Mouse (Mus musculus): Measurements from ENCODE around the gene Asxl2.

Asxl2 gene

DNA sequence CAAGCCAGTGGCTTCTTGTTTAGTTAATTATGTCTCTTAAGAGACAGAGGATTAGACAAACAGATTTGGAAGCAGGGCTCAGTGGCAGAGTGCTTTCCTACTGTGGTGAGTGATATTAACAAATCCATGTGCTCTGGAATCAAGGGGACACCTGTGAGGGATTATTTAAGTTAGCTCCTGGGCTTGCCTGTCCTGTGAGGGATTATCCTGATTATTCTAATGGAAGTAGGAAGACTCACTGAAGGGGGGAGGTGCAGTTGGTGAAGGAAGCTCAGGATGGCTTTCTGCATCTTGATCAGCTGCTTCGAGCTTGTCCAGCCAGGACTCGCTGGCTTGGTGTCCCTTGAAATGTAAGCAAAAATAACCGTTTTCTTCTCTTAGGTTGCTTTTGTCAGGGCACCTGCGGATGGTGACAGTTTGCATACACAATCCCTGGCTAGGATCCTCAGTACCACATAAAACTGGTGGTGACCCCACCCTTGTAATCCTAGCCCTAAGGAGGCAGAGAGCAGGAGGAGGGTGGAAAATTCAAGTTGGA is 119.5 kb downstream of the Asxl2 start:
- DNase-seq (ENCODE audit: low spot score in 2 of 2): no peak

- DNase-seq (ENCODE audit: low spot score in 2 of 2): no peak
Observed at GRCm38 (mm10) chr12:3546781-3547180, 120.1 kb downstream of the Asxl2 start.

GRCm38 (mm10) chr12:3547506-3547905 is 120.8 kb downstream of the Asxl2 start:
- no peak for DNase-seq (ENCODE audit: low spot score in 2 of 2)

GRCm38 (mm10) chr12:3547911-3548310 is 121.3 kb downstream of the Asxl2 start:
- DNase-seq (ENCODE audit: low spot score in 2 of 2): no peak

GRCm38 (mm10) chr12:3548582-3549211 is 122.0 kb downstream of the Asxl2 start:
- peak in 1 of 2 experiments; percentile 69 for DNase-seq (ENCODE audit: low spot score in 2 of 2)

DNA sequence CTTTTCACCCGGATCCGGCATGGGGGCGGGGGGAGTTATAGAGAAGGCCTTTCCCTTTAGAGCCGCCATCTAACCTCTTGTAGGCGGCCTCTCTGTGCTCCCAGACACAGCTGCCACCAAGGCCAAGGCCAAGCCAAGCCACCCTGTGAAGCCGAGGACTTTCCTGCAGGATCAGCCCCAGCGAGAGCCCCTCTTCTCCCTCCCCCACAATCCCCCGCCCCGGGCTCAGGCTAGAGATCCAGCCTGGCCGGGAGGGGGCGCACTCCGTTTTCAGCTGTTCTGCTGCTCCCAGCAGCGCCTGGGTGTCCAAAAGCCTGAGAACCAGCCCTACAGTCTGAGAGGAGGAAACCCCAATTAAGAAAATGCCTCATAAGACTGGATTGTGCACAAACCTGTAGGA is 123.6 kb downstream of the Asxl2 start:
- DNase-seq (ENCODE audit: low spot score in 2 of 2): no peak
